Mouse (Mus musculus) WW6 (cell line): Measurements from ENCODE around the gene Smg7.

Experiments used
- DNase-seq: peaks from one replicate; pipeline ENCODE4 v3.0.0-alpha.2; 2013; ENCODE audit warnings: low read depth, low spot score

Gene Smg7

DNA sequence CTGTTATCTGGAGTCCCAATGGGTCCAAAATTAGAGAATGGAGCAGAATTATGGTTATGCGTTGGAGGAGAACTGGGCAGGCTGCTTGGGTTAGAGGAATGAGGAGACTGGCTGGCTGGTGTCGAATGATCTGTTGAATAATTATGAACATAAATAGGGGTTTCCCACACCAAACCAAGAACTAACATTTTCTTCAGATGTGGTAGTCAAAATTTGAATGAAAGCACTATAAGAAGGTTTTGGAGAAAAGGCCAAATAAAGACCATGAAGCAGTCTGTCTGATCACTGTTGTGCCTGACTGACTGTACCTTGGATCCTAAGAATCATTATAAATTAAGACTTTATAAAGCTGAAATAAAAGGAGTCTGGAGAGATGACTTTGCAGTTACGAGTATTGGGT, 62.1 kb downstream of the Smg7 start:
- DNase-seq = no peak

DNA sequence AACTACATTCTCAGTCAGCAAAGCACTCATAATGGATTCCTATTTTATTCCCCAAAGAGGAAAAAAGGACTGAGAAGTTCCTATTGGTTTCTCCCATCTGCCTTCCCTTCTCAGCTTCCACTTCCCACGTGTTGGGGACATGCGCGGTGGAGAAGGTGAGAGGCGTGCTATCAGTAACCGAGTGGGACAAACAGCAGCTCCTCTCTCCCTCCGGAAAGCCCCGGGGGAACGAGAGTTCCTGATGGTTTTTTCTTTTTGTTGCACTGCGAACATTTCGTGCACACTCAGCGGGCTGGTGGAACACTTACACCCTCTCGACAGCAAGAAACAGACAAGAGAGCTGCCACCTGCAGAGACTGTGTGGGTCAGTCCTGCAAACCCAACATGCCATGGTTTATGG, 63.6 kb downstream of the Smg7 start:
- no peak for DNase-seq

DNA sequence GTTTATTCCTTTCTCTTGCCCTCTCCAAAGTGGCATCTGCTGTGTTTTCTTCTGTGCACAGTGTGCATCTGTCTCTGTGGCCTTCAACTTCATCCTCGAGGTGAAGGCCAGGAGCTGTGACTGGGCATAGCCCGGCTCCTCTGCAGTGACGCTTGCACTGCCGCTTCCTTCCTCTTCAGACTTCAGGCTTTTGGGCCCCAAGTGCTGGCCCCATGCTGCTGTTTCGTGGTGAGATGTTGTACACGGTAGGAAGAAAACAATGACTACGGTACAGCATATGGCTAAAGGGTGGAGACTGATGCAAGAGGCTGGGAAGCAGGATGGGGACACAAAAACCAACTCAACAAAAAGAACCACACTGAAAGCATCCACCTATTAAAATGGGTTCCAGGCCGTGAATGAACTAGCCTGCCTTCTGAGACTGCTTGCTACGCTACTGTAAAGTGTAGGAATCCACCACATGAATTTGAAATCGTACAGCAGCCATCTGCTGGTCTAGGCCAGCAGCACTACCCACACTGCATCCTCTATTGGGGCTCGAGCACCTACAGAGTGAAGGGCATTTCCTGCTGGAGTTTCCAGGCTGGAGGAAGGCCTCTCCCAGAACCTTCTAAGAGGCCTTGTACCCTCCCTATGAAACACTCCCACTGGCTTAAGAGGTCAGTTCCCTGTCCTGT, 64.3 kb downstream of the Smg7 start:
- no peak for DNase-seq

DNA sequence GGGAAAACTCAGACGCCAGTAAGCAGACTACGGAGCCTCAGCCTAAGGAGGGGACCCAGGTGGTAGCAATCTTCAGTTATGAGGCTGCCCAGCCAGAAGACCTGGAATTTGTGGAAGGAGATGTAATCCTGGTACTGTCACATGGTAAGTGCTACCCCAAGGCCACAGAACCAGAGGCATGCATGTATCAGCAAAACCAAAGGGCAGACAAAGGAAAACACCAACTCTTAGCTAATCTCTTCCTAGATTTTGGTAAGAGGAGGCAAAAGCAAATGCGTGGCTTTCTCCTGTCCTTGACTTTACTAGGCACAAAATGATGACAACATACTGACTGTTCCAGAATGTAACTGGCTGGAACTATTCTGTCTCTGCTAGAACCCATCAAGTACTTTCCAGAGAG, 67.4 kb downstream of the Smg7 start:
- no peak for DNase-seq

DNA sequence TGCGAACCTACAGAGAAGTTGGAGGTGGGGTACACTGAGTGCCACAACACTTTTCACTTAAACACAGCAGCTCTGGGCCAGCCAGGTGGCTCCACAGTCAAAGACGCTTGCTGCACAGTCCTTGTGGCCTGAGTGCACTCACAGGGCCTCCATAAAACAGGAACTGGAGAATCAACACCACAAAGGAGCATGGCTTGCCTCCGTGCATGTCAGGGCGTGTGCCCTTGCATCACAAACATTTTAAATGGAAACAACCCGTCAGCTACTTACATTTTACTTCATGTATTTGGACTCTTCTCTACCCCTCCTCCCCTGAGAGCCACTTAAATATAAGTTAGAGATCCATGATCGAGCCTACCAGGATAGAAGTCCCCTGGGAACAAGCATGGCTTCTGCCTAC, 70.1 kb downstream of the Smg7 start:
- no peak for DNase-seq

DNA sequence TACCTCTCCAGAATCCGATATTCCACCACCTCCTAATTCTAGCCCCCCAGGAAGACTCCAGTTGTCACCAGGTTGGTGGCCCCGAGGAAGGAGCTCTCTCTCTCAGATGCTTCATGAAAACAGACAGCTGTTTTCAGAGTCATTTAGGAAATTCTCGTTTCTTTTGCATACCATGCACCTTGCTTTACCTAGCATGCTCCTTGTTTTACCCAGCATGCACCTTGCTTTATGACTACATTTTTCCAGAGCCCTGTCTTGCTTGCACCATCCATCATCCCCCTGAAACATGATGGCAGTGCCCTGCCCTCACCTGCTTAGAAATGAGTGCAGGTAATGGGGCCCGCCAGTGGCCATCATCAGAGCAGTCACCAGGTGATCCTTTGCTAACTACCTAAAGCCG, 70.8 kb downstream of the Smg7 start:
- no peak for DNase-seq

DNA sequence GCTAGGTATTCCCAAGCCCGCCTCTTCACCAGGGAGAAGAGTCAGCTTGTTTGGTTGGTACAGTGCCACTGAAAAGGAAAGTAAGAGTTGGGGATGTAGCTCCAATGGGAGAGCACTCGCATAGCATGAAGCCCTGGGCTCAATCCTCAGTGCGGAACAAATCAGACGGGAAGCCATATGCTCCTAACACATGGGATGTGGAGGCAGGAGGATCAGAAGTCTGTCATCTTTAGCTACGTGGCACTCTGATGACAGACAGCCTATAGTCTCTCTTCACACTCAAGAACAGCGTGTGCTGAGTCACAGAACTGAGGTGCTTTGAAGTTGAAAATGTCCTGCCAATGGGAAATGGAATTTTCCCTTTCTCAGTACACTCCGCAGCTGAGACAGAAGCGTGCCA, 71.4 kb downstream of the Smg7 start:
- no peak for DNase-seq

DNA sequence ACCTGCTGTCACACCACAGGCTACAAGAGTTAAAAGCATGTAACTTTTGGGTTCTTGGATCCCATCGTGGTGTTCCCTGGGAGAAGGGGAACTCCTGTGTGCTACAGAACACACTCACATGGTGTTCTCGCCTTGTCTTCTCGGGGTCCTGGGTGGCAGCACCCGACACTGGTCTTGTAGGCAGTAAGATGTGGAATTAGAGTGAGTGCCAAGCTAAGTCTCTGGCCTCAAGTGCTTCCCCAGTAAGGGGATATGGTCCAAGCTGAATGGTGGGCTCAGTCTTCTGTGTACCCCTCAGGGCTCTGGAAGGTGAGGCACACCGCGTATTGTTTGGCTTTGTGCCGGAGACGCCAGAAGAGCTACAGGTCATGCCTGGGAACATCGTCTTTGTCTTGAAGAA, 72.4 kb downstream of the Smg7 start:
- DNase-seq = no peak

DNA sequence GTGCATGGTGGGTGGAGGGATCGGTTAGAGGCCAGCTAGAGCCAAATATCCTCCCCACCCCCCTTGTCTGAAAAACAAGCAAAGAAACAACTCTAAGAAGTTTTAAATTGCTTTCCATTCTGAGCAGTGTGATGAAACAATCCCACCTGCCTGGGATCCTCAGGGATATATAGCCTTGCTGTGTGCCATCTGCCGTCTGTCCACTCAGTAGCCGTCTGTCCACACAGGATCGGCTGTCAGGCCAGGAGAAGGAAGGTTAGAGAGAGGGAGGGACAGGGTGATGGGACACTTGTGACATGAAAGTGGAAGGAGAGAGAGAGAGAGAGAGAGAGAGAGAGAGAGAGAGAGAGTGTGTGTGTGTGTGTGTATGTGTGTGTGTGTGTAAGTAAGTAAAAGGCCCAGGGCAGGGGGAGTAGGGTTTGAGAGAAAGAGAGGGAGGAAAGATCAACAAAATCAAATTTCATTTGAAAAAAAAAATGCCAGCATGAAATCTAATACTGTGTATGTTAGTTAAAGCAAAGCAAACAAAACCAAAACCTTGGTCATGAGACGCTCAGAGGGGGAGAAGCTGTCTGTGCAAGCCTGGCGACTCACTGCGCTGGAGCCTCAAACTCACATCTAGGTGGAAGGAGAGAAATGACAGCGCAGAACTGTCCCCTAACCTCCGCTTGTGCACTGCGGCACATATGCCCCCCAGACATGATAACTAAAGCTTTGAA, 73.7 kb downstream of the Smg7 start:
- no peak for DNase-seq

DNA sequence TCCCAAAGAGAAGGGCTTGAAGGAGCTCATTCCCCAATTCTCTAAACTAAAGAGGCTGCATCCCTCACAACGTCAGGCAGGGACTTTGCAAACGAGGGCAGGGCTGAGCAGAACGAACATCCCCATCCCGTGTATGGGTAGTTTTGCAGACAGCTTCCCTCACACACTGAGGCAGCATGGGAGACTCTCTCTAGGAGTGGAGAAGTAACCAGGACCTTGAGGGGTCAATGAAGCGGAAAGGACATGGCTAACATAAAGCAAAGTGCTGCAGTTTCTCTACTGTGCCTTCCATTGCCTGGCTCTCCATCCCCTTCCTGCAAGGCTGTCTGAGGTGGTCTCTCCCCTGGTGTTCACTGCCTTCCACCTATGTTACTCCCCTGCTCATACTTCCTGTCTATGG, 74.3 kb downstream of the Smg7 start:
- no peak for DNase-seq

DNA sequence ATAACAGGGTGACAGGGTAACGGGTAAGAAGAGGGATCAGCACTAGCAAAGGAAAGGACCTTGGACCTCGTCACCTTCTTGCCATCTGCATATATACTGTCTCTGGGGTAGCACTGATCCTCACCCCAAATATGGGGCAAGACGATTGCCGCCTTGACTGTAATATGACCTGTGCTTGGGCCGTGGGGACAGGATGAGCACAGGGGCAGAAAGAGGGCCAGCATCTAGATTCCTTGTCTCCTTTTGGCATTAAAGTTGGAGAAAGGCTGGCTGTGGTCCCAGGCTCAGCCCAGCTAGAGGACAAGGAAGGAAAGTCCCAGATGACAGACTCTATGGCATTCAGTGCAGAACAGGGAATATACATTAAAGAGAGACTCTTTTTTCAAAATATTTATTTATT, 76.0 kb downstream of the Smg7 start:
- DNase-seq = no peak

DNA sequence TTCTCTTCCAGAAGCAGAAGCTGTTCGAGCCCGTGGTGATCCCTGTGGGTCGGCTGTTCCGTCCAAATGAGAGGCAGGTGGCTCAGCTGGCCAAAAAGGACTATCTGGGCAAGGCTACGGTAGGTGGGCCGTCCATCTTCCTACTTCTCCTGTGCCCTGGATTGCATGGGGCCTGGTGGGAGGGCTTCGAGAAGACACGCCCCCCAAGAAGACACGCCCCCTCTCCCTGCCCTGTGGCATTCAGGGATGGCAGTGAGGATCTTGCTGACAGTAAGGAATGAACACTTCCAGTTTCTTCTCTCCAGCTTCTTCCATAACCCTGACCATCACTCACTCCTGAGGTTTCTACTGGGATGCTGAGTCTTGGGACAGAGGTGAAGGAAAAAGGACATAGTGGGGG, 78.2 kb downstream of the Smg7 start:
- DNase-seq = no peak

DNA sequence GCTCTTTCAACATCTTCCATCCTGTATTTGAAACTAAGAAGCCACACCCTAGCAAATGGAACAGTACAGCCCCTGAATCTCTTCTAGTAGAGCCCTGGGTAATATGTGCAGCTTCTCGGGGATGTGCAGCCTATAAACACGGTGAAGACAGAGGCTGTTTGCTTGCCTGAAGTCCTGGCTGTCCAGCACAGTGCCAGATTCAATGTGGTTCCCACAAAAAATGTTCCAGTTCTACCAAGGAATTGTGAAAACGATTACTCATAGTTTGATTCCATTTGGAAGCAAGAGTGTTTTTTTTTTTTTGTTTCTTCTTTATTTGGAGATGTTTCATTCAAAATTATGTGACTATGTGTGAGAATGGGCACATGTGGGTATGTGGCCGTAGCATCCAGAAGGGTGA, 80.7 kb downstream of the Smg7 start:
- no peak for DNase-seq

DNA sequence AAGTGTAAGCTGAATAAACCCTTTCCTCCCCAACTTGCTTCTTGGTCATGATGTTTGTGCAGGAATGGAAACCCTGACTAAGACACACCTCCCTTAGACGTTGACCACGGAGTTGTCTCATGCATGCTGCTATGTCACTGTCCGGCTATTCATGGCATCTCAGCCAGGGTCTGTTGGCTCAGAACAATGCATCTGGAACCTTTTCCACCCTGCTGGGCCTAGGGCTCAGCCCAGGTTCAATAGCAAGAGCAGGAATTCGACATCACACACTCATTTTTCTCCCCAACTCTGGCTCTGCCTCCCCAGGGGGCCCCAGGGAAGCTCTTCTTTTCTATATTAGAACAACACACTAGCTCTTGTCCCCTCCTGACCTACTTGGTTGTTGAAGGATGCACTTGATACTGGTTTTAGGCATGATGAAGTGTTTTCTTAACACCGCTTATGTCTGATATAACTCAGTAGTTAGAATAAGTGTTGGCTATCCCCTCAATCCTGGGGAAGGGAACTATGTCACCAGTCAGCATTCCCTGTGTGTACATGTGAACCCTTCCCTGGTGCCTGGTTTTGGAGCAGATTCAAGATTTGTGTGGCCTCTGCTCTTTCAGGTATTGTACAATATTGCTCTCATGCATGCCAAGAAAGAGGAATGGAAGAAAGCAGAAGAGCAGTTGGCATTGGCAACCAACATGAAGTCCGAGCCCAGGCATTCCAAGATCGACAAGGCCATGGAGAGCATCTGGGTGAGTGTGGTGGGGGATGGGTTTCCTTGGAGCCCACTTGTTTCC, 81.3 kb downstream of the Smg7 start:
- DNase-seq = no peak

DNA sequence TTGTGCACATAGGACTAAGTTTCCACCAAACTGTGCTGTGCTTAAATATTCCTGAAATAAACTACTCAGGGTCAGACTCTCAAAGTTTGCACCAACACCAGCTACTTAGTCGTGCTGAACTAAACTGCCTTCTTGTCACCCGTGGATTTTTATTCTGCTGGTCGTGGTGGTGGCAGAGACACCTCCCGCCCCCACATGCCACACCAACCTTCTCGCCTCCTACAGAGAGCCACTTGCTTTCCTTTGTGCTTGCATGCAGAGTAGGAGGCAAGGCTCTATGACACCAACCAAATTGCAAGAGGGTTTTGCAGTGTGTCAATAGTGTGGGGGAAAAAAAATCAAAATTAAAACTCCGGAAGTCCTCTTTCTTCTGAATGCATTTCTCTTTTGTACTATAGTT, 82.9 kb downstream of the Smg7 start:
- DNase-seq = no peak

DNA sequence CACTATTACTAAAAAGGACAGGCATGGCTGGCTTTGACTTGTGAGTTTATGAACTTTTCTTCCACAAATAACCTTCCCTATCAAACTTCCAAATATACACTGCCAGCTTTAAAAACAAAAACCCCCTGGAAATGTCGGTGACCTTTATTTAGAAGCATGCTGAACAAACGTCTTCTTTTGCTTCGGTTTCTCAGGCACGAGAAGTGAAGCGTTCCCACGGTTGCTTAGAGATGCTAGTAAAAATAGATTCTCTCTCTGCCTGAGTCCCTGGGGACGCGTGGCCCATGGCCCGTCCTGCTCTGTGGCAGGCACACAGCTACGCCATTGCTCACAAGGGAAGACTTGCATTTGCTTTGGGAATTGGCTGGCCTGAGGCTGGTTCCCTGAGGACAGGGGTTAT, 84.7 kb downstream of the Smg7 start:
- DNase-seq = no peak

DNA sequence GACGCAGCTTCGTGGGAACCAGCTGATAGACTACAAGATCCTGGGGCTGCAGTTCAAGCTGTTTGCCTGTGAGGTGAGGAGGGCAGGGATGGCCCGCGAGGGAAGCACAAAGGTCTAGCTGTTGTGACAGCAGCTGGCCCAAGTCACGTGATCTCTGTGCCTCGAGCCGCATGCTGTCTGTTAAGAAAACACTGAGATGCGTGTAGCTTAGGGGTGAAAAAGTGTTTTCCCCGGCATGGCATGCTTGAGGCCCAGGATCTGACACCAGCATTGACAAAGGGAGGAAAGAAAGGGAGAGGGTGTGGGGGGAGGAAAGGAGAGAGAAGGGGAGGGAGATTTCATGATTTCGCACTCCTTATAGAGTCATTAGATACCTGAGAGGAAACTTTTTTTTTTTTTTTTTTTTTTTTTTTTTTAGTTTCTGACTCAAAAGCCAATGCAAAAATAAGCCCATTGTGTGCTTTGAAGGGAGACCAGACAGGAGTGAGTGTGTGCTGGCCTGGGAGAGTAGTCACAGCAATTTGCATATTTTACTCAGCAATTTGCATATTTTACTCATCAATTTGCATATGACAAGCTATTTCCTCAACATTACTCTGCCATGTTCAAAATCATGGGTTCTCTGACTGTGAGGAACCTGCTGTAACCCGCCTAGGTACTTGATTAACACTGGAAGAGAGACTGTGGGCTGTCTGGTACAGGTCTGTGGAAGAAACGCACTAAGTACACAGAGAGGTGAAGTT, 85.2 kb downstream of the Smg7 start:
- no peak for DNase-seq

DNA sequence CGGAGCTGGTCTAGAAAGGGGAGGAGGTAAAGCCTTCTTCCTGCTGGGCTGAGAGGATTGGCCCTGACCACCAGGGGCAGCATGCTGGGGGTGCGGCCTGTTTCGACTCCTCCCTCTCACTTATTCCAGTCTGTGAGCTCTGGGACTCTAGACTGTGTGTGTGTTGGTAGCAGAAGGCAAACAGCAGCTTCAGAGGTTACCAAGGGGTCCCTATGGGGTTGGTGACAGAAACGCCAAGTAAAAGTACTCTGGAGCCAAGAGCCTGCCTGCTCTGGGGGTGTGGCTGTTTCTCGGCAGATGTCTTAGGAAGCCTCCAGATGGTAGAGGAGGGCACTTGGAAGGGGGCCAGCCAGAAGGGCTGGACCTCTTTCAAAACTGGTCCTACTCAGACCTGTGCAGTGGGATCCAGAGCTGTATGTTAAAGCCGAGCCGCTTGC, 87.2 kb downstream of the Smg7 start:
- peak; percentile 73 for DNase-seq

DNA sequence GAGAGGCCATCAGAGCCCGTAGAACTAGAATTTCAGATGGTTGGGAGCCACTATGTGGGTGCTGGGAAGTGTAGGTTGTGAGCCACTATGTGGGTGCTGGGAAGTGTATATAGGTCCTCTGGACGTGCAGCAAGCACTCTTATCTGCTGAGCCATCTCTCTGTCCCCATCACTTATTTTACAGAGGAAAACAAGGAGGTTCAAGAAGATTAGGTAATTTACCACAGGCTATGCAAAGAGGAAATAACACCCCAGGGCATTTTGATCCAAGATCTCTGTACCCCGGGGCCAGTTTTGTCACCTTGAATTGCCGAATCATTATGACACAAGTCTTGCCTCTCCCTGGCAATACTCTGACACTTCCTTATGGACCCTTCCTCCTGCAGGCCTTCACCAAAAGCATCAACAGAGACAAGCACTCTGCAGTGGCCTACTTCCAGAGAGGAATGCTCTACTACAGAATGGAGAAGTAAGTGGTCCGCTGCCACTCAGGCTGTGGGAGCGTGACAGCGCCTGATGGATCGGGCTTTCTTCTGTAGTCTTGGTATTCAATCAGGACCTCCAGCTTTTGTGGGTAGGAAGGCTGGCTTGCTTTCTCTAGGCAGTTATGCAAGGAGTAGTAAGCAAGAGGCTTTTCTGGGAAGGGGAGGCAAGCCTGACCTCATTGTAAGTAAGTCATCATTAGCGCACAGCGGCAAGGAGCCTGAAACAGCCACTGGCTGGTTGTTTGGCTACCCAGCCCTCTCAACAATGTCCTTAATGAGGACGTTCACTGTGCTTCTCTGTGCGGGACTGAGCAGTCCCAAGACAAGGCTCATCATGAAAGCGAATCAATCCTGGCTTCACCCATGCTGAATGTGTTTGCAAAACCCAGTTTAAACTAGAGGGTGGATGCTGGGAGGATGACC, 91.7 kb downstream of the Smg7 start:
- DNase-seq = no peak

DNA sequence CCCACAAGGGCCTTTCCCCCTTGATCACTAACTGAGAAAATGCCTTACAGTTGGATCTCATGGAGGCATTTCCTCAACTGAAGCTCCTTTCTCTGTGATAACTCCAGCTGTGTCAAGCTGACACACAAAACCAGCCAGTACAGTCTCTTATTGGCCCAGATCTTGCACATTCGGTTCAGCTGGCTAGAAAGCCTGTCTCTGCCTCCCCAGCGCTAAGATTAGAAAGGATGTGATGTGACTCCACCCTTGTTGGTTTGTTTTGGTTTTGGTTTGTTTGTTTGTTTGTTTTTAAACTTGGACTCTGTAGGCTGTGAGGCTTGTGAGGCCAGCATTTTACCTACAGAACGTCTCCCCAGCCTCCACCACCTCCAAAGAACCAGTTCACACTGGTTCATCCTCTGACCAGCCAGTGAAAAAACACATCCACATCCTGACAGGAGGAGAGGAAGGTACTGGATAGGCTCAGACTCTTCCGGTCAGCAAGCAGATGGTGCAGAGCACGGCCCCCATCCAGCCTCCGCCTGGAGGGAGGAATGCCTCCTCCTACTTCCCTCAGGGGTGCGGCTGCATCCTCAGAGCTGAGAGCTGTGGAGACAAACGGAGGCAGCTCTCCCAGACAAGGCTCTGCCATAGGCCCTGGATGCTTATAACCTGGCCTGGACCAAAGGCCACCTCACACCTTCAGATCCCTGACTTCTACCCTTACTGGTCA, 92.7 kb downstream of the Smg7 start:
- no peak for DNase-seq

DNA sequence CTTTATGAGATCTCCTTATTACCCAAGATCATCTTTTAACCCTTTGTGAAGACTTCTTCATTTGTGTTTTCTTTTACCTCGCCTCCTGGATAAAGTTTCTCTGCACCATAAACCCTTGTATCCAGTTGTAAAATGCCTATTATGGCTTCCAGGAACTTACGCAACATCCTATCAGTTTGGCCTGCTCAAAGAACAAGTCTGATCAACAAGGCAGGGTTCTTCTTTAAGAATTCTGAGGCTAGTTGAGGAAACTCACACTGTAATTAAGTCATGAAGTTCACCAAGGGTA, 94.1 kb downstream of the Smg7 start:
- DNase-seq = no peak
